Mouse (Mus musculus) retina, adult 2 months (tissue): Measurements from ENCODE around the gene Arntl.
A peak's percentile ranks its signal among the peaks of the same experiment; 100 is the strongest.

ENCODE experiments used
- DNase-seq: peaks from one replicate; pipeline ENCODE4 v3.0.0-alpha.2; 2012; ENCODE audit warnings: low read depth, low spot score

Gene Arntl

DNA sequence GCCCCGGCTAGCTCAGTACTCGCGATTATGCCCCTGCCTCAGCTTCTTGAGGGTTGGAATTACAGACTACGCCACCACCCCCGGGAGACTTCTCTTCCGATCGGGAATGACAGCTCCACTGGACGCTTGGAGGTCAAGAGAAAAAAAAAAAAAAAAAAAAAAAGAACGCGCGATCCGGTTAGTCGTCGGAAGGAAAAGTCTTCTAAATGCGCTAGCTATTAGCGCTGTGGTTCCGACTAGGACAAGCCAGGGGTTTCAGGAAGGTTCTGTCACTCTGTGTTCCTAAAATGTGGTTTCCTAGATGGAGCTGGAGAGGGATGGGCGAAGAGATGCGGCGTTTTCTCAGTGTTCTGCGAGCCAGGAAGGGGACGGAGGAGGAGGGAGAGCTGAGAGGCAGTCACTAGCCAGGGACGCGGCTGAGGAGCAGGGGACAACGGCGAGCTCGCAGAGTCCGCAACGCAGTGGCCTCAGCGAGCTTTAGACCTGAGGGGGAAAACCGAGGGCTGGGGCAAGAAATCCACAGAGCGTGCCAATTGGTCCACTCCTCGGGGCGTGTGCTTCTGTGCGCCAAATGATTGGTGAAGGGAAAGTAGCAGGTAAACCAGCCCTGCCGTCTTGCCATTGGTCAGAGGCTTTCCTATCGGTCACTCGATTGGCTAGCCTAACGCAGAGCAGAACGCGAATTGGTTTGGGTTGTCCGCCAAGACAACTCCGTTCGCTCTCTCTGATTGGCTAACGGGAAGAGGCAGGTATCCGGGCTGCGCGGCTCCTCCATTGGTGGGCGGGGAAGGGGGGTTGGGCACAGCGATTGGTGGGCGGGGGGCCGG is at the start of gene Arntl:
Arntl (plus strand) TSS at position 822 of the 827 bp plus-strand sequence.
- peak; percentile 100 for DNase-seq

DNA sequence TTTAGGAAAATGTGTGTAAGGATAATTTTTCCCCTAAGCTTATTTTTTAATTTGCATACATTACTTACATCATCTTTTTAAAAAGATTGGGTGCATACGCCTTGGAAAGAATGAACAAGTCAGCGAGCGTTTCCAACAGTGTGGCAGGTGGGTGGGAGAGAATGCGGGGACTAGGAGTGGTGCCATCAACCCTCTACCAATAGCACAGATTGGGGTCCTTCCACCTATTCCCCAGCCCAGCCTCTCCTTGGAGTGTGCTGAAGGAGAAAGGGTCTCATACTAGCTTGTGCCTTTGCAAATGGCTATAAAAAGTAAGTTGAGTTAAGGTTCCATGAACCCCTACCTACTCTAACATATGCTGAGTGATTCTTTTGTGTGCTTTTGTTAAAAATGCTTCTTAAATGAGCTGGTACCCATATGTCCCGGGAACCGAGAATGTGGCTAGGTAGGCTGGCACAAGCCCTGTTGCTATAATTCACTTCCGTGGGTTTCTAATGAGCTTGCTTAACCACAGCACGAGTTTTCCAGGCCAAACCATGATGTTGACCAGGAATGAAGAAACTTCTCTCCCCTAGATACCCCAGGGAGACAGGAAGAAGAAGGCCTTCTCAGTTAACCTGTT is 46.1 kb upstream of the Arntl start:
- DNase-seq = no peak

DNA sequence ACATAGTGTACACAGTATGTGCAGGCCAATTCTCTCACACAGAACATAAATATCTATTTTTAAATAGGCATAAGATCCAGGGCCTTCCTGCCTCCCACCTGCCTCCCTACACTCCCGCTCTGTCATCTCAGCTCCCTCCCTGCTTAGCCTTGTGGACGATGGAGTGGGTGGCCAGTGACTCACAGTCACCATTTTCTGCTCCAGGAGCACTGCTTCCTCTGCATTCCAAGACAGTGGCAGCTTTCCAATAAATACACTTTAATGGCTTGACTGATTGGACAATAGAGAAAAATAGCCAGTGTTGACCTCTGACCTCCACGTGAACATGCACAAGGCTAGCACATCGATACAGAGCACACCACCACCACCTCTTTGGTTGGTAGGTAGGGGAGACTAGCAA is 42.5 kb upstream of the Arntl start:
- DNase-seq = no peak

DNA sequence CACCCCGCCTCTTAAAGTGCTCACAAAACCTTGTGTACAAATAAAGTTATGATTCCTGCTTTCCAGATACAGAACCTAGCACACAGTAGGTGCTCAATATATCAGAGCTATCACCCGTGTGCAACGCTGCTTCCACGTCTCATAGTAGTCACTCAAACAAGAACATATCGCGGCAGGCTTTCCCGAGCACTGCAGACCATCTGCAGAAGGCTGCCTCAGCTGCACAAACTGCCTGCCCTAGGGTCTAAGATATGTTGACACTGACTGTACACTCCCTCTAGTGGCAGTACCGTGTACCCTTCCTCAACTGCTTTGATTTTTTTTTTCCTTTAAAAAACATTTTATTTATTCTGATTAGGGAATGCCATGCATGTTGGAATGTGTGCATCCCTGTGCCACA is 40.2 kb upstream of the Arntl start:
- no peak for DNase-seq

DNA sequence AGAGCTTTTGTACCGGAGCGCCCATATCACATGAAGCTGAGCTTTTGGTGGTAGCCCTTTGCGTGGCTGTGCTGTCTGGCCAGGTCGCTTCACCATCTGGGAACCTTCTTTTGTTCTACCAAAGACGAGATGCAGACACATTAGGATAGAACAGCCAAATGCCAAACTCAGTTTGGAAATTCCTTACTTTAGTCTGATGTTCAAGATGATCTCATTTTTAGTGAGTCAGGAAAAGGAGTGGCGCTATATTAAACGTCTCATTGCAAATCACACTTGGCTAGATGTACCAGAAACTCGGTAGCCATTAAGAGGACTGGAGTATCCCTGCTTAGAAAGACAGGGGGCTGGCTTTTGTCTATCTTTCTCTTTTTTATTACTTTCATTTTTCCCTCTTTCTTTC is 38.7 kb upstream of the Arntl start:
- DNase-seq = no peak

DNA sequence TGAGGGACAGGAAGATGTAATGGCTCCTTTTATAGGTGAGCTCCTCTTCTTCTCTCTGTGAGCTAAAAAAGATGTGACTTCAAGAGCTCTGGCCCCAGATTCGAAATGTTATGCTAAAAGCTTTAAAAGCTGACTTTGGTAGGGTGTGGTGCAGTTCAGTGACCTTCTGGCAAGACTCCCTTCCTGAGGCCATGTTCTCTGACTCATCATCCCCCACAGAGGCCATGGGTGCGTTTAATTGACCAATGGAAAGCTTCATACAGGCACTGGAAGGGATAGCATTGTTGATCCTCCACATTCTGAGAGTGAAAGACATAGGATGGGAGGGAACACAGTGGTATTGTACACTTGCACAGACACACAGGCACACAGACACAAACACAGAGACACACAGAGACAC is 34.8 kb upstream of the Arntl start:
- DNase-seq = no peak

DNA sequence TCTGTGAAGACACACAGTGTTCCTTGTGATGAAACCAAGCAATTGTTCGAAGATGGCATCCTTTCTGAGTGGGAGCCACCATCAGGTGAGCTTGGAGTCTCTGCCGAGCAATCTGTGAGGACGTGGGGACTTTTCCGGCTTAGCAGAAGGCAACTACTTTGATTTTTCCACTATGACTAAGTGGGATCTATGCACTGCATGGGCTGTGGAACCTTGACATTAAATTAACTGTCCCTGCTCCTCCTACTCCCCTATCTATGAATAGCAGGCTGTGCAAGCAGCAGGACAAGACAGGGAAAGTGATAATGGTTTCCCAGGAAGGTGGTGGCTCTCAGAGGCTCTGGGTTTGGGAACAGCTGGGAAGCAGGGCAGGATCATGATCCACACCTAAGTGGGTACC is 31.8 kb upstream of the Arntl start:
- DNase-seq = no peak

DNA sequence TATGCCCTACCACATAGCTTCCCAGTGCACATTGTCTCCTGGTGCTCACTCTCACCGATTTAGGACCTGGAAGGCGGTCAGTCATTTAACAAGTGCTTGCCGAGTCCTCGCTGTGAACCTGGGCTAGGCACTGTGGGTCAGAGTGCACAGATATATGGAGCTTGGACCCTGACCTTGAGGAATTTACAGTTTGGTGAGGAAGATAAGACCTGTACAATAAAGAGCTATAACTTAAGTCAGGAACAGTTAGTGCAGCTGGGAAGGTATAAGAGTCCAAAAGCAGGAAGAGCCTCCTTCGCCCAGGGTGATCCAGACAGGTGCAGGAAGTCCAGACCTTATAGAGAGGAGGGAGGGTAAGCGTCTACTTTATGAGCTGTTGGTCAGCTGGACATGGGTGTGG is 29.2 kb upstream of the Arntl start:
- no peak for DNase-seq

DNA sequence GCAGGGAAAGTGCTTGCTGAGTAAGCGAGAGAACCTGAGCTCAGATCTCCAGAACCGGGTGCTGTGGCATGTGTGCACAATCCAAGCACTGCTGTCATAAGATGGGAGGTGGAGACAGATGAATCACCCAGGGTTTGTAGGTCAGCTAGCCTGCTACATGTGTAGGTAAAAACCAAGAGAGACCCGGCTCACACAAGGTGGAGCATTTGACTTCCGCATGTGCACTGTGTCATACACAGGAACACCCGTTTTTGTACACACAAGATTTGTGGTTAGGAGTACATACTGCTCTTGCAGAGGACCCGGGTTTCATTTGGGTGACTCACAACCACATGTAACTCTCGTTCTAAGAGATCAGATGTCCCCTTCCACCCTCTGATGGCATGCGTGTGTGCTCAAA is 23.5 kb upstream of the Arntl start:
- no peak for DNase-seq

DNA sequence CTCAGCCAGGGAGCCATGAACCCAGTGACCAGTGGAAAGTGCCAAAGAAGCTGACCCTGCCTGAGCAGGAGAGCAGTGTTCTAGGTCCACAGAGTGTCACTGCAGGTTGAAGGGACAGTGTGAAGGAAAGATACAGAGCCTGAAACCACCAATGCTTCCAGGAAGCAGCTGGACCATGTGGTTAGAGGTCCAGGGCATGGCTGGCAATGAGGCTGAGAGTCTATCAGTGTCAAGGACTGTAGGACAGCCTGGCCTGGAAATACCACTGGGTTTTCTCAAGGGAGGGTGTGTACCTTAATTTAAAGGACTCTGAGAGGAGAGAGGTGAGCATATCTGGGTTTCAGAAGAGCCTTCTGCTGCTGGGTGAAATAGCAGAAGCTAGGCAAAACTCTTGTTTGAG is 22.2 kb upstream of the Arntl start:
- DNase-seq = no peak

DNA sequence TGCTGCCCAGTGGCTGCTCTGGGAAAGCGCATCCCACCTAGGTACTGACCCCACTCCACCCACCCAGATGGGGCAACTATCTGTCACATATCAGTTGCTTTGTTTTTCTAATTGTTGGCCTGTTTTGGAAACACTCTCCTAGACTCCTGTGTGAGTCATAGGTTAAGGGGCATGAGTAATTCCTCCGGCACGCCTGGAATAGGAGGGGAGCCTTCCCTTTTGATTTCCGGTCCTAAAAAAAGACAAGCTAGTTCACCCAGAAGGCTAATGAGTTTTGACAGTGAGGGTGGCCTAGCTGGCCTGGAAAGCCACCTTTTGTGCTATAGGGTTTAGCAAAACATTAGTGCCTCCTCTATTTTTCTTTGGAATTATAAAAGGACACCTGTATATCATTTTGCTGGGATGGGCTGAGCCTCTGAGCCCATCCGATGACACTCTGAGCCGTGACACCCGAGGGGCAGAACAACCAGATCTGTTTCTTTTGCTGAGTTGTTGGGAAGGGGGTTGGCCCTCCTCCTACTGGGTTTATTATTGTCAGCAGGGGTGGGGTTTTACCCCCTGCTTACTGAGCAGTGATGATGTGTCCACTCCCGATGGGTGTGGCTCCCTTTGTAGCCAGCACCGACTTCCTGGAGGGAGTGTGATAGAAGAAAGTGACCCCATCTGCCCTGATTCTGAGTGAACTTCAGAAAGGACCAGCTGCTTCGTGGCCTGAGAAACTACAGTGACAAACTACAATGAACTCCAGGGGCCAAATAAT is 21.0 kb upstream of the Arntl start:
- DNase-seq = no peak

DNA sequence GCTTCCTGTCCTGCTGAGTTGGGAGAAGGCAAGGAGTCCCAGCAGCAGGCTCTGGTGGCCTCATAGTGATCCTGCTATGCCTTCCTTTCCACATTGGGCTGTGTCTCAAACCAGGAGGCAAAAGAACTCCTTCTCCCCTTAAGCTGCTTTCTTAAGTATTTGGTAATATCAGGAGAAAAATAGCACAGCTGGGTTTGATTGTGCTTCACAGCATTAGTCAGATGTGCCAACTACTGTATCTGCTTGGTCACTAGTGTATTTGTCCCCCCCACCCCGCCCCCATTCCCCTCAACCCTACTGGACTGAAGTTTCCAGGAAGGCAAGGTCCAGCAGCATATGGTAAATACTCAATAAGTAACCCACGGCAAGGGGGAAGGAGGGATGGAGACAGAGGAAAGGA is 19.2 kb upstream of the Arntl start:
- no peak for DNase-seq

DNA sequence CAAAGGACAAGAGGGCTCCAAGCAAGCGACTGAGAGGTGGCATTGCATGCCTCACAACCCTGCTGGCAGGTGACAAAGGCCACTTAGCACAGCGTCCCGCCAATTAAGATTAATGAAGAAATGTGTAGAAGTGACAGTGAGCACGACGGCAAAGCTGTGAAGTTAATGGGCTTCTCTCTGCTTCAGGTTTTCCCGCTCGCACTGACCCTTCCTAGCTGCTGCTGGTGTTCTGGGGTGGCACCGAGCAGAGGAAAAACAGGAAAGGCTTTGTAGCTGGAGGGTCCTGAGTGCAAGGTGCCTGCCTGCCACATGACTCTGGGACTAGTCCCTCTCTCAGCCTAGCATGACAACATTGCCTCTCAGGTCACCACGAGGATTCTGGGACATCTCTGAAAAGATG is 18.7 kb upstream of the Arntl start:
- no peak for DNase-seq

DNA sequence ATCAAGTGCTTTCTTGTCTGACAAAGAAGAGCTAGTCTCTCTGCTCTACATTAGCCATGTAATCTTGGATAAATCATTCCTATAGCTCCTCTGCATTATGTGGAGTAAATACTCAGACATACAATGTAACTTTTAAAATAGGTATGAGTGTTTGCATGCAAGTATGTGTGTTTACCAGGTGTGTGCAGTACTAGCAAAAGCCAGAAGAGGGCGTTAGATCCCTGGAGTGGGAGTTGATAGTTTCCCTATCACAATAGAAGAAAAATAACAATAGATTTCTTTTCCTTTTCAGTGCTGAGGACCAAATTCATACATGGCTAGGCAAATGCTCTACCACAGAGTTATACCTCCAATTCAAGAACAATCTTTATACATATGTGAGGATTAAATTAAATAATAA is 15.5 kb upstream of the Arntl start:
- no peak for DNase-seq

DNA sequence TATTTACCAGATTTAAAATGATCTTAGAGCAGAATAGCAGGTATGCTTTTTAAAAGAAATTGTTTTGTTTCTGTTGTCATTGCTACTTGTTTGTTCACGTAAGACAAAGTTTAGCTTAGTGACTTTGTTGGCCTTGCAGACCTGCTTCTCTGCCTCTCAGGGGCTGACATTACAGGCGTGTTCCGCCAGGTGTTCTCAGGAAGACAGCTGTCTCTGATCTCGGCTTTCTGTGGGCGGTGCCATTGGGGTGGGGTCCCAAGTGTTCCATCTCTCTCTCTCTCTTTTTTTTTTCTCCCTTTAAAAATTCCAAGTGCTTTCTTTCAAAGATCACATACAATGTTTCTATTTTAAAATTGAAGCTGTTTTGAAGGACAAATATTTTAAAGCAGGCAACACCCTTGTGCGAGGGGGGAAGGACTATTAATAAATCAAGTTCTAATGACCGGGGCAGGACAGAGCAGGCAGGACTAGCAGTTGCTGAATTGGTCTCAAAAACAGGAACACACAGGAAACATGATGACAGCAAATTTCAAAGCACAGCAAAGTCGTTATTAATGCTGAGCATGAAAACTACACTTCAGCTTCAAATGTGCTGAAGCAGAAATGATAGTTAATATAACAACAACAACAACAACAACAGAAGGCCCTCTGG is 14.4 kb upstream of the Arntl start:
- no peak for DNase-seq

DNA sequence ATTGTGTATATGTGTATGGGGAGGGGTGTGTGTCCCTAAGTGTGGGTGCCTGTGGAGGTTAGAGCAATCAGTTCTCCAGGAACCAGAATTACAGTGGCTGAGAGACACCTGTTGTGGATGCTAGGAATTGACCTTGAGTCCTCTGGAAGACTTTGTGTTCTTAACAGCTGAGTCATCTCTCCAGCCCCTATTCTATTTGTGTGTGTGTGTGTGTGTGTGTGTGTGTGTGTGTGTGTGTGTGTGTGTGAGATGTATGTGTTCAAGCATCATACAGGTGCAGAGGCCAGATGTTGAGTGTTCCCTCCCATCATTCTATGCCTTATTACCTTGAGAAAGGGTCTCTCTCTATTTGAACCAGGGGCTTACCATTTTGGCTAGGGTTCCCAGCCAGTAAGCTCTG is 13.4 kb upstream of the Arntl start:
- DNase-seq = no peak

DNA sequence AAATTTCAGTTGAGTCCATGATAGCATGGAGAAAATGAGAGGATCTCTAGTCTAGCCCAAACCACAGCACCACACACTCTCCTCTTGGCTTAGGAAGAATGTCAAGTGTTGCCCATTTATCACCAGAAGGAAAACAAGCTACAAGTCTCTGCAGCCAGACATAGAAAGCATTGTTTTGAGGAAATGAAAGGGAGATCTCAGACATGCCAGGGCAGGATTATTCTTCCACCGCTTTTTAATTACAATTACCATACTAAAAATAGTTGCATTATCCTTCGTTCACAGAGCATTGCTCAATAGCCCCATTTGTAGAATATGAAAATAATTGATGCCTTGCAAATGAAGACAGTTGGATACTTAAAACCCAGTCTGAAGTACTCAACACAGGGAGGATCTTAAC is 12.0 kb upstream of the Arntl start:
- no peak for DNase-seq

DNA sequence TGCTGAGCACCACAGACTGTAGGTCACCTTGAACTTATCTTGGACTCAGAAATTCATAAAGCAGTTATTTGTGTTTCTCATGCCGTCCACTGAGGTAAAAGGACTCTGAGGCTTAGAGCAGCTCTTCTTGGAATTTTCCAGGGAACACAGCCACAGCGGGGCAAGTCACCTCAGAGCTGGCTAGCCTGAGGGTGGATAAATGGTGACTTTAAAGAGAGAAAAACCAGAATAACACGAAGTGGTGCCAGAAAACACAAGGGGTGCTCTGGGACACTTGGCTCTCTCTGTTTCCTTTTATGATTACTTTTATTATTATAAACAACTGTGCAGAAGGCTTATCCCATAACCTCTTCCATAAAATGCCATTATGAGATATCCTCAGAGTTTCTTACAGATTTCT is 11.1 kb upstream of the Arntl start:
- DNase-seq = no peak

DNA sequence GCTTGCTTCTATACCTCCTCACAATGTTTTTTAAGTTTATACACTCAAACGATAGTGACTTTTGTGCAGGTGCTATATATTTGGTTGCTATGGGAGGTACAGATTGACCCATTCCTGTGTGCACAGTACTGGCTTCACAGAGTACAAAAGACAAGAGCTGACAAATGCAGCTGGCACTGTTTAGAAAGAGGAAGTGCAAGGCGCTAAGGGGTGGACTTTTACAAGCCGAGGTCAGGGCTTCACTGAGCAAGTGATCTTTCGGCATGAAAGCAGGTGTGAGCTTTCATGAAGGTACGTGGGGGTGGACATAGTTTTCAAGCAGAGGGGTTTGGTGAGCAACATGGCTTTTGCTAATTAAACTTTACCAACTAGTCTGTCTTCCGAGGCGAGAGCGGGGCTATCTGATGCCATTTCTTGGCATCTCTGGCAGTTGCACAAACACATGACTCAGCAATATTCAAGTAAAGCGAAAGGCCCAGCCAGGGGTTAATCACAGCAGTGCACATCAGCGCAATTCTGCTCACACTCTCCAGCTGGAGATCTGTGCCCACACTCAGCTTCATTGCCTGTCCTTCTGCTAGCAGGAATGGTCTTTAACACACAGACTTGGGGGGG is 10.0 kb upstream of the Arntl start:
- DNase-seq = no peak

DNA sequence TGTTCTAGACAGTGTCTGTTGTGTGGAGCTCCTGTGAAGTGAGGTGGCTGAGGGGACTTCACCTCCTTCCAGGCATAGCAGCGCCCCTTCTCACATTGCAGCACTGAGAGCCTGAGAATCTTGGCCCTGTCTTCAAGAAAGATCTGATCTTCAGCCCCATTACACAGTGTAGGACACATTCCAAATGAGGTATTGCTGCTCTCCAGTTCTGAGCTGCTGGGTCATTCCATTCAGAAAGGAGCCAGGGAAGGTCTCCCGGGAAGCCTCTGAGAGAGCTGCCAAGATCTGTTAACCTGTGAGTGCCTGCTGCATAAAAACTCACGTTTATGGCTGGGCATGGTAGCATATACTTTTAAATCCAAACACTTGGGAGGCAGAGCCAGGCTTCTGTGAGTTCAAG is 5.7 kb upstream of the Arntl start:
- no peak for DNase-seq

DNA sequence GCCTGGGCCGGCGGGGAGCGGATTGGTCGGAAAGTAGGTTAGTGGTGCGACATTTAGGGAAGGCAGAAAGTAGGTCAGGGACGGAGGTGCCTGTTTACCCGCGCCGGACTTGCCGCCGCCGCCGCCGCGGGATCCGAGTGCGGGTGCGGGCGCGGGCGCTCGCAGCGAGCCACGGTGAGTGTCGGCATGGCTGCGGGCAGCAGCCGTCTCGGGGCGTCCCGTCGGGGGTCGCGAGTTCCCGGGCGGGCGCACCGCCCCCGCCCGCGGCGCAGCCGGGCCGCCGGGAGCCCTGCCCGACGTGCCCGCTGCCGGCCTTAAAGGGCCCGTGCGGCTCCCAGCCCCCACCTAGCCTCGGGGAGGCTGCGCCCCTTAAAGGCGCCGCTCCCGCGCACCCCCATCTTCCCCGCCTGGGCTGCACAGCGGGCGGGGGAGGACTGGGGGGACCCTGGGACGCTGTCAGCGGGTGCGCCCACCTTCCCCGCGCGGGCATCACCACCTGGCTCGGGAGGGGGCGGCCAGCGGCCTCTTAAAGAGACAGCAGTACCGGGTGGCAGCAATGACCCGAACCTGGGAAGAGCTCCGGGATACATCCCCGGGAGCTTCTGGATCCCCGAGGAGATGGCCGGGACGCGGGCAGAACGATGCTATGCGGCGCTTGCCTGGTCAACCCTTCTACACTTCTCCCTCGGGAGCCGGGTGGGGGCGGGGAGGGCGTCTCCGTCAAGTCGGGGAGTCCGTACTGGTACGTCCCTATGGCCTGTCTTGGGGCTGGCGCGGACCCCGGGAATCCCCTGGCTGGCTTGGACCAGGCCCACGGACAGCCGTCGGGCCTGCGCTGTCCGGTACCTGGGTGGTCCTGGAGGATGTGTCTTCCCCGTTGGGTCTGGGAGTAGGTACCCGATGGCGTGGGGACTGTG is 464 bp downstream of the Arntl start:
- DNase-seq = peak; percentile 42
